Mouse (Mus musculus) embryonic stem cell, embryonic (primary cell): ENCODE measurements around the gene Pde6d.

Source experiments
- CTCF ChIA-PET, 4 experiments: fragments of 300-600 bp in 2 of 4; fragments of 350-600 bp in 2 of 4; sonication (Branson Sonifier 250); formaldehyde crosslinking; loops; one replicate each; lab custom pipeline; 2022; ENCODE audit warnings: inconsistent platforms in 2 of 4; lab: Charles Lee
- POLR2A ChIA-PET, 4 experiments: fragments of 300-600 bp in 2 of 4; fragments of 350-600 bp in 2 of 4; sonication (Branson Sonifier 250); formaldehyde crosslinking; loops; one replicate each; lab custom pipeline; 2022; ENCODE audit warnings: antibody characterized with exemption in 4 of 4, inconsistent platforms in 1 of 4; lab: Charles Lee

Gene Pde6d

DNA sequence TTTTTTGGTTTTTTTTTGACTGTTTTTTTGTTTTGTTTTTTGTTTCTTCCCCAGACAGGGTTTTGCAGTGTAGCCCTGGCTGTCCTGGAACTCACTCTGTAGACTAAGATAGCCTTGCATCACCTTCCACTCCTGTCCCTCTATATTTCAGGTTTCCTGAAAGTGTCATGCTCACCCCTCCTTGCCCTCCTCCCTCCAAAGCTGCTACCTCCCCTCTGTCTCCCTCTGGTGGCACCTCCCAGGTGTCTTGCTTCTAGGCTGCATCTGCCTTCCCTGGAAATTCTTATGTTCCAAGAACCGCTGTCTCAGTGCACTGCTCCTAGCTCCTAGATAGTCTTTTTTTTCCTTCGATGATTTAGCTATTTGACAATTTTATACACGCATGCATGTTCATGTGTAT lies 44.0 kb downstream of the Pde6d start:
- ChIA-PET CTCF (interaction anchor here (0.6 to 2.6 kb wide), 27 partner anchors 10 to 350 kb away, joined by 3 to 9 read pairs (median 3); partner anchors contain the start of genes Cops7b (in 1 of the 4), Pde6d (in 1 of the 4) and Ptma (in 1 of the 4)), POLR2A (interaction anchor here (0.7 to 16.7 kb wide), 34 partner anchors 9 to 179 kb away, joined by 3 to 148 read pairs (median 4); partner anchors contain the start of genes Ptma (in 3 of the 4), Cops7b (in 1 of the 4), Ncl (in 1 of the 4) and Pde6d (in 1 of the 4))

- ChIA-PET CTCF (interaction anchor here (0.6 to 4.3 kb wide), 20 partner anchors 9 to 132 kb away, joined by 3 to 79 read pairs (median 5); no protein-coding TSS in a partner anchor), POLR2A (interaction anchor here in 3 of 4 experiments (0.5 to 42.4 kb wide), 24 partner anchors 10 to 174 kb away, joined by 3 to 3848 read pairs (median 5); partner anchors contain the start of genes Ncl (in 2 of the 3) and Pde6d (in 1 of the 3))
These were observed 48.9 kb downstream of the Pde6d start for GRCm38 (mm10) chr1:86533411-86534130.

DNA sequence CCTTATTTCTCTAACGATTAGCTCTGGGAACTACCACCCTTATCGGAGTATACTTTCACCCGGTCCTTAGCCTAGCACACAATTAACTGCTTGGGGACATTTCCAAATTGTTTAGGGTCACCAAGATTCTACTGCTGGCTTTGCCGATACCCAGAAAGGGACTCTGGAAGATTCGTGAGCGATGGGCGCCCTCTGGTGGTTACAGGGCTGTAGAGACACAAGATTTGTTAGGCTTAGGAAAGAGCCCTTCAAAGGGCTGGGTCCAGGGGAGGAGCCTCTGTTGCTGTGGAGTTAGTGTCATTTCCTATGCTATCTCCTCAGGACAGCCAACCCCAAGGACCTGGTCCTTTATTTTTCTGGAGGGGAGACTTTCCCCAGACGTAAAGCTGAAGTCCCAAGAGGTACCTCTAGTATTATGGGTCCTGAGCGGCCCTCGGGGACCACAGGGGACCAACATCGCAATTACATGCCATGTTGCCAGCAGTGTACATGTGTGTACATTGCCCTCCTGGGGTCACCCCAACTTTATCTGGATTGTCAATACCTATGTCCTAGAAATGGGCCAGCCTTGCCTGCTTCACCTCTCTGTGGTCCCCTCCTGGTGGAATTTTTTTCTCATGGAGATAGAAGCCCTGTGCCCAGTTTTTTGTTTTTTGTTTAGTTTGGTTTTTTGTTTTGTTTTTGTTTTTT lies 49.9 kb downstream of the Pde6d start:
- ChIA-PET CTCF (interaction anchor here (0.5 to 4.3 kb wide), 34 partner anchors 9 to 143 kb away, joined by 3 to 79 read pairs (median 5); no protein-coding TSS in a partner anchor), POLR2A (interaction anchor here (0.5 to 42.4 kb wide), 66 partner anchors 8 to 189 kb away, joined by 3 to 3848 read pairs (median 5); partner anchors contain the start of genes Ncl (in 2 of the 4), Pde6d (in 2 of the 4) and Cops7b (in 1 of the 4))

- ChIA-PET CTCF (interaction anchor here (0.5 to 4.3 kb wide), 34 partner anchors 8 to 142 kb away, joined by 3 to 79 read pairs (median 5); partner anchors contain the start of genes Cops7b (in 1 of the 4) and Pde6d (in 1 of the 4)), POLR2A (interaction anchor here (0.5 to 42.4 kb wide), 73 partner anchors 8 to 189 kb away, joined by 3 to 3848 read pairs (median 5); partner anchors contain the start of genes Cops7b (in 2 of the 4), Ncl (in 2 of the 4) and Pde6d (in 2 of the 4))
These were observed 50.7 kb downstream of the Pde6d start for GRCm38 (mm10) chr1:86531547-86532321.

DNA sequence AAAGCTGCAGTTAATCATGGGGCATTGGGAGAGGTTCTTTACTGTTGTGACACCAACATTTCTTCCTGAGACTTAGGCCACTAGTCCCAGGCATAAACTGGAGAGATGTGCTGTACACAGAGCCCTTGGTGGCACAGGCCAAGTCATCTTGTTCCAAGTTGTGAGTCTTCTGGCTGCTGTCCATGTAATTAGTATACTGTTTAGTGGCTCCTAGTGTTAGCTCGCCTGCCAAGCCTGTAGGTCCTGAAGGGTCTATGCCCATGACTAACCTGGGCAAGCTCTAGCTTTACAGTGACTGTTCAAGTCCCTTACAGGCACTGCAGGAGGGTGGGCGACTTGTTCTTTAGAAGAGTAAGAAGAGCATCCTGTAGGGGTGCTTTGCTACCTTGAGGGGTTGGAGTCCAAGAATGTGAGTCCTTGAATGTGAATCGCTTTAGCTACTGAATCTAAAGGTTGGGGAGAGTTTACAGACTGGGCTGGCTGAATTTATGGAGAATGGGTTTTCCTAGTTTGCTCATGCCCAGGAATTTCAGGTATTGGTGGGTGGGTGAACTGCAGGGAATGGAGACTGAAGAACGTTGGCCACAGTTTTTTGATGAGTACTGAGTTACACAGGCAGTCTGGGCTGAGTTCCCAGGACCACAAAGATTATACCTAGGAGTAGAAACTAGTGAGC lies 51.4 kb downstream of the Pde6d start:
- POLR2A ChIA-PET: interaction anchor here (0.7 to 42.4 kb wide), 52 partner anchors 8 to 1198 kb away, joined by 3 to 3848 read pairs (median 5); partner anchors contain the start of genes Cops7b (in 2 of the 4), Ncl (in 2 of the 4) and Pde6d (in 2 of the 4)
- CTCF ChIA-PET: interaction anchor here in 3 of 4 experiments (0.8 to 4.3 kb wide), 15 partner anchors 11 to 115 kb away, joined by 3 to 79 read pairs (median 6); no protein-coding TSS in a partner anchor

- POLR2A ChIA-PET: interaction anchor here (0.6 to 42.4 kb wide), 41 partner anchors 9 to 1146 kb away, joined by 3 to 3848 read pairs (median 12); partner anchors contain the start of genes Ncl (in 2 of the 4), Cops7b (in 1 of the 4), Nmur1 (in 1 of the 4) and Nppc (in 1 of the 4)
- CTCF ChIA-PET: interaction anchor here in 3 of 4 experiments (0.5 to 3.8 kb wide), 7 partner anchors 19 to 158 kb away, joined by 3 to 31 read pairs (median 15); no protein-coding TSS in a partner anchor
These were observed 52.8 kb downstream of the Pde6d start for GRCm38 (mm10) chr1:86529590-86529989.

DNA sequence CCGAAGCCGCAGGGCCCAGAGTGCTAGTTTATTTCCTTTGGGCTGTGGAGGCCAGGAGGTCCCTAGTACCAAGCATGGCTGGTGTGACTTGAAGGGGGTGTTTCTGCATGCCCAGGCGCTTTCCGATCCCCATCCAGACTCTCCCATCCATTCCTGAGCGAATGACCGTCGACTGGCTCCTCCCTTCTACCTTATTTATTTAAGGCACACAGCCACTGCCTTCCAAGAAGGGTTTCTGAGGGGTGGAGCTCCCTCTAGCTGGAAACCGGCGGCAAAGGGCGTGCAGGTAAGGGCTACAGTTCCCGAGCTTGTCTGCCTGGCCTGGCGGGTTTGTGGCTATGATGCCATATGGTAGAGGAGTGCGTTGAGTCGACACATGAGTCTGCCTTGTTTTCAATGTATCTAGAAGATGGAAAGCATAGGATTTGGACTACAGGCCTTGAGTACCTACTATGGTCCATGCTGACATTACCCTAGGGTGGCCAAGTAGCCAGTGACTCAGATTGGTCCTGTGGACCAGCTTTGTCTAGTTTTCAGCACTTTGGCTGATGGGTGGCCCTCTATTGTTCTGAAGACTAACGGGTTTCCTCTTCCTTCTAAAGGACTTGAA lies 53.8 kb downstream of the Pde6d start:
- POLR2A ChIA-PET: interaction anchor here (0.5 to 42.4 kb wide), 92 partner anchors 7 to 1935 kb away, joined by 3 to 3848 read pairs (median 5); partner anchors contain the start of genes Ncl (in 4 of the 4), Pde6d (in 2 of the 4), Cops7b (in 1 of the 4) and Nmur1 (in 1 of the 4)
- CTCF ChIA-PET: interaction anchor here (0.5 to 7.3 kb wide), 35 partner anchors 10 to 698 kb away, joined by 3 to 67 read pairs (median 4); no protein-coding TSS in a partner anchor

DNA sequence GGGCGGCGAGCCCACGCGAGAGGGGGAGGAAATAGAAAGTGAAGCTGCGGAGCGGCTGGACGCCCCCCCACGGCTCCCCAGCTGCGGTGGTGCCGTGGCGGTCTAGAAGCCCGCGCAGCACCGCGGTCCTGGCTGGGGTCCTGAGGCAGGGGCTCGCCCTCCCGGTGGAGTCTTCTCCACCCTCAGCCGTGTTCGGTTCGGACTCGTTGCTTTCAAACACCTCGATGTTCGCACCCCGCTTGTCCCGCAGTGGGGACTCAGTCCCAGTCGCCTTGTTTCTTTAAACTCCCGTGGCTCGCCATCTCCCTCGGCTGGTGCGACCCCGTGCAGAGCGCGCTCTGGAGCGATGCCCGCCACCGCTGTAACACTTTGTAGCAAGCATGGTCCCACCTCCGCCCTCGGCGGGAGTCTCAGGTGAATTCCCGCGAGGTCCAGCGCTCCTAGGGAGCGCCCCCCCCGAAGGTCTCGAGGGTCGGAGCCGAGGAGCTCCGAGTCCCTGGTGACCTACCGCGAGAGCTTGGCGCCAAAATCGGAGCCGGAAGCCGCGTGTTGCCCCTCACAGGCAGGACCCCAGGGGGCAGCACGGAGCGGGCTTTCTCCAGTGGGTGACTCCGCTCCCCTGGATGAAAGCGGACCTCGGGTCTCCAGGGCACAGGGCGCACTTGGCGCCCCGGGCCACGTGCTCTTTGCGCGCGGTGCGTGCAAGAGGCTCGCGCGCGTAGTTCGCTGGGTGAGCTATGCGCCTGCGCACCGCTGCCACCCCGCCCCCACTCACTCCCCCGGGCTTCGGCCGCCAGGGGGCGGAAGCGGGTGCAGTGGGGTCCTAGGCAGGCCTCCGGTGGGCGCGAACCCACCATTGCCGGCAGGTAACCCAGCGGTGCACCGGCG lies 54.6 kb downstream of the Pde6d start:
- ChIA-PET POLR2A (interaction anchor here (0.5 to 42.4 kb wide), 99 partner anchors 8 to 1936 kb away, joined by 3 to 3848 read pairs (median 5); partner anchors contain the start of genes Ncl (in 4 of the 4), Pde6d (in 2 of the 4), Cops7b (in 1 of the 4) and Nmur1 (in 1 of the 4)), CTCF (interaction anchor here (0.6 to 7.3 kb wide), 47 partner anchors 11 to 698 kb away, joined by 3 to 67 read pairs (median 4); no protein-coding TSS in a partner anchor)

GRCm38 (mm10) chr1:86526789-86527598 lies 55.4 kb downstream of the Pde6d start:
- CTCF ChIA-PET: interaction anchor here (0.6 to 7.3 kb wide), 37 partner anchors 11 to 203 kb away, joined by 3 to 67 read pairs (median 4); no protein-coding TSS in a partner anchor

DNA sequence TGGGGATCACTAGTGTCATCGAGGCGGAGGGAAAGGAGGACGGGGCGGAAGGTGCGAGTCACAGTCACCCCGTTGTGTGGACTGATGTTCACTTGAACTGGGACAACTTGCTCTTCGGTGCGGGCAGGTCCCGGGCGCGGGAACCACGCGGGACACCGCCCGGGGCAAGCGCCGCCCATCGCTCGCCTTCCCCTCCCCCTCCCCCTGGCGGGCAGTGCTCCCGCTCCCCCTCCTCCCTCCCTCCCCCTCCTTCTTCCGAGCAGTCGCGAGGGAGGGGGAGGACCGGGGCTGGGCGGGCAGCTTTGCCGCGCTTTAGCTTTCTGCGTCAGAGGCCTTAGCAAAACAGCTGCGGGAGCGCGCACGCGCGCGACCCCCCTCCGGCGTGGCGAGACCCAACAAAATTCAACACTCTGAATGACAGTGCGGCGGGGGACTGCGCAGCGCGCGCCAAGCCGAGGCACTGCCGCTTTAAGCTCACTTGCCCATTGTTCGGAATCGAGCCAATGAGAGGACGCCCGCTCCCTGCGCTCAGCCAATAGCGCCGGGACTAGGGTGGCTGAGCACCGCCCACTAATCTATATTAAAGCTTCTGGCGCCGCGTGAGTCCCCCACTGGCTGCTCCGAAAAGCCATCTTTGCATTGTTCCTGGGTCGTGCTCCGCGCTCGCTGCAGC lies 56.2 kb downstream of the Pde6d start, which contains the start of gene Ptma:
TSS of gene Ptma (plus strand) at position 611 of the 673 bp plus-strand sequence.
- CTCF ChIA-PET: interaction anchor here (0.6 to 7.3 kb wide), 26 partner anchors 12 to 96 kb away, joined by 3 to 67 read pairs (median 4); no protein-coding TSS in a partner anchor
- POLR2A ChIA-PET: interaction anchor here (0.6 to 42.4 kb wide), 163 partner anchors 8 to 1937 kb away, joined by 3 to 3848 read pairs (median 5); partner anchors contain the start of genes Ncl (in 4 of the 4), Cops7b (in 3 of the 4), Pde6d (in 3 of the 4) and Dis3l2 (in 1 of the 4)

More at GRCm38 (mm10) chr1:86526789-86527598, 55.4 kb downstream of the Pde6d start:
- POLR2A ChIA-PET: interaction anchor here (0.6 to 42.4 kb wide), 163 partner anchors 7 to 1937 kb away, joined by 3 to 3848 read pairs (median 5); partner anchors contain the start of genes Ncl (in 4 of the 4), Cops7b (in 3 of the 4), Pde6d (in 3 of the 4) and Dis3l2 (in 1 of the 4)

GRCm38 (mm10) chr1:86525499-86526115 lies 56.8 kb downstream of the Pde6d start:
- POLR2A ChIA-PET: interaction anchor here (0.6 to 42.4 kb wide), 164 partner anchors 7 to 1252 kb away, joined by 3 to 3848 read pairs (median 5); partner anchors contain the start of genes Ncl (in 4 of the 4), Cops7b (in 3 of the 4), Pde6d (in 3 of the 4) and Gigyf2 (in 2 of the 4)
- CTCF ChIA-PET: interaction anchor here (0.6 to 7.3 kb wide), 34 partner anchors 9 to 461 kb away, joined by 3 to 67 read pairs (median 4); no protein-coding TSS in a partner anchor
